Mouse (Mus musculus) thymus, adult 18-20 months (tissue): ENCODE measurements around the gene Xylt1.

Experiments
- DNase-seq, 2 experiments: peaks; one replicate each; pipeline ENCODE4 v3.0.0; 2022; ENCODE audit warnings: mixed read lengths in 2 of 2

The Xylt1 gene

DNA sequence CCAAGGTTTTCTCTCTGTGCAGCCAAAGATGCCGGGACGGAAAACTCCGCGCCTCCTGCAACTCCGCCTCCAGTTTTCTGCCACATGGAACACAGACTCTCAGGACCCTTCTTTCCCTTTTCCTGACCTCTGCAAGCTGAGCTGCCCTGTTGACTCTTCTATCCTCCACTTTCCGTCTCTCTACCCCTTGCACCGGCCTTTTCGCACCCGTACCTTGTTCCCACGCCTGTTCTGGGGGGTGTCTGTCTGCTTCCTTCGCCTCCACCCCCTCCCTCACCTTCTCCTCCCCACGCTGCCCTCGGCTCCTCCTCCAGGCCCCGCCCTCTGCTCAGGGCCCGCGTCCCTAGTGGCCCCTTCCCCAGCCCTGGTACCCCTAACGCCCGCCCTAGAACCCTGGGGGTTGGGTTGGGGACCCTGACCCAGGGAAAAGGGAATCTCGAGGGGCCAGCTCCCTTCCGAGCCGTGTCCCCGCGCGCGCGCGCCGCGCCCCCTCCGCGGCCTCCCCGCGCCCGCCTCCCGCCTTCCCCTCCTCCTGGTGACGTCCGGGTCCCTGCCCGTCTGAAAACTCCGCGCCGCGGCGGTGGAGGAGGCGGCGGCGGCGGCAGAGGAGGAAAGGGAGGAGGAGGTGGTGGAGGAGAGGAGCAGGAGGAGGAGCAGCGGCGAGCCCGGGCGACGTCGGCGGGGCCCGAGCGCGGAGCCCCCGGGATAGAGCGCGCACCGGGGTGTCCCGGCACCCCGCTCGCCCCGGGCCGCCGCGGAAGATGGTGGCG, at the start of gene Xylt1:
Gene Xylt1, plus strand, starts transcription at position 562 of the 770 bp plus-strand sequence.
- peak; percentile 80 to 81 for DNase-seq

DNA sequence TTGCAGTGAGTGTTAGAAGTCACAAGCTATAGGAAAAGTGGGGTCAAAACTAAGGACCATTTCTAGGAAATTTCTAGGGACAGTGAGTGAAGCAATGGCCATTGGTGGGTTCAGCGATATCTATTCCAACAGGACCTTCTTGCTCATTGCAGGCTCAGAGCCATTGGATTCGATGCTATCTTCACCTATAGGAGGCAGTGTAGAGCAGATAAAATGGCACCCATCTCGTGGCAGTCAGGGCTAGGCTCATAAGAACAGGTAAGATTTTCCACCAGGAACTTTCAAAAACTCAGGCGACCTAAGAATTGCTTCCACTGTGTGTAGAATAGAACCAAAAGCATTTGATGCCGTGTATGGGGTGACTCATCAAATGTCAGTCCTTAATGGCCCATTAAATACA, 46.8 kb upstream of the Xylt1 start:
- no peak for DNase-seq

DNA sequence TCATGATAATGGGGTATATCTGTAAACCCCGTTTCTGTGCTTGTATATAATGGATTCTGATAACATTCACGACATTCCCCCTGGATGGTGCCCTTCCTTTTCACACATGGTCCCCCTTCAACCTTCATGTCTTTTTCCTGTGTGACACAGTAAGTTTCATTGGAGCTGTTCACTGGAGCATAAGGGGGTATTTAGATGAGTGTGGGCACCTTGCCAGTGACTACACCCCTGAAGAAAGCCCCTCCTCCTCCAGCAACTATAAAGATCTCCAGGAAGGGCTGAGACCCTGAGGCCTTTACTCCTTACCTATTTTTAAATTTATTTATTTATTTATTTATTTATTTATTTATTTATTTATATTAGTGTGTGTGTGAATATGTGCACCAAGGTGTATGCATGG, 24.5 kb upstream of the Xylt1 start:
- no peak for DNase-seq

DNA sequence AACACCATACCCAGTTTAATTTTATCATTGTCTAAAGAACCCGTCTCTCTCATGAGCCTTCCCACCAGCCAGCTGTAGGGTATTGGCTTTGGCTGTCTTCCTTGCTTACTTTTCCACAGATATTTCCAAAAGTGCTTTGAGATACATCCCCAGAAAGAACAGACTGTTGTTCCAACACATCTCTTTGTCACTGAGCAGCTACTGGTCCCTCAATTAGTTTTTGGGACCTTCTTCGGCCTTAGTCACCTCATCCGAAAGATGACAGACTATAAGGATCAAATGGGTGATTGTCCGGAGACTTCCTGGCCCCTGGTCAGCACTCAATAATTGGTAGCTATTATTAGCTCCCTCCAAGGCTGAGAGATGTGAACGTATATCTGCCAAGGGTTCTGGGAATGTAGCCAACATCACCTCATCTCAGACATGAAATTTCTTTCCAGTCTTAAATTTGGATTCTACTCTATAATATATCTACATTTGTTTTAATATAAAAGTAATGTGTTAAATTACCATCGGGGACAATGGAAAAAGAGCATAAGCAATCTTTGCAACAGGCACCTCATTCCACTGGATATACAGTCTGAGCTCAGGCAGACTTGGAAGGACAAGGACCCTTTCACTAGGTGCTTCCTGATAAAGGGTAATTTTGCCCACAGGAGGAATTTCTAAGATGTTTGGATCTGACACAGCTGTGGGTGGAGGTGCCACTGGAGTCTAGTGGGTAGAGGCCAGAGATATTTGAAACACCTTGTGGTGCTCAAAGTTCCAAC, 23.2 kb upstream of the Xylt1 start:
- DNase-seq, result no peak

DNA sequence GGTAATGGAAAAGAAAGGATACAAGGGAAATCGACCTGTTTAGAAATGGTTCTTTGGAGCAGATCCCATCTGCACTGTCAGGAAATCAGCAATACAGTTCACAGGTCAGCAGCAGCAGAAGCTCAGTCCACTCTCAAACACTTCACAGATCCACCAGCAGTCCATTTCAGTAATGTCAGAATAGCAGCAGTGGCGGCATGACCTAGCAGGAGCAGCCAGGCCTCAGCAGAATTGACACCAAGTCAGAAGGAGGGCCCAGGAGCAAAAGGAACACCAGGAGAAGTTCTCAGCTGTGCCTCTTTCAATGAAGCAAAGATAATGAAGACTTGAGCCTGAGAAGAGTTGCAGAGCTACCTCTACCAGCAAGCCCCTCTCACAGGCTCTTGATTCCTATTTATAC, 19.5 kb upstream of the Xylt1 start:
- DNase-seq, result no peak

DNA sequence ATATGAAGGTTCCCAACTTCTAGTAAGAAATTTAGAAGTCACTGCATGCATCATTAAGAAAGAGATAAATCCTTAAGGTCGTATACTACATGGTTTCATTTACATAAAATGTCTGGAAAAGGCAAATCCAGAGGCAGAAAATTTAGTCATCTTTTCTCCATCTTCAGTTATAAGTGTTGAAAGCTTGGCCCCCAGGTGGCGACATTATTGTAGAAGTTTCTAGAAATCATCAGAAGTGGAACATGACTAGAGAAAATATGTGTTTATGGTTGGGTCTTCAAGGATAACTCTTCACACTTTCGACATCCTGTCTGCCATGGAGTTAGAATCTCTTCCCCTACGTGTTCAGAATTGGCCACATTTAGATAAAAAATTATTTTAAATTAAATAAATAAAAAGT, 18.3 kb upstream of the Xylt1 start:
- no peak for DNase-seq

DNA sequence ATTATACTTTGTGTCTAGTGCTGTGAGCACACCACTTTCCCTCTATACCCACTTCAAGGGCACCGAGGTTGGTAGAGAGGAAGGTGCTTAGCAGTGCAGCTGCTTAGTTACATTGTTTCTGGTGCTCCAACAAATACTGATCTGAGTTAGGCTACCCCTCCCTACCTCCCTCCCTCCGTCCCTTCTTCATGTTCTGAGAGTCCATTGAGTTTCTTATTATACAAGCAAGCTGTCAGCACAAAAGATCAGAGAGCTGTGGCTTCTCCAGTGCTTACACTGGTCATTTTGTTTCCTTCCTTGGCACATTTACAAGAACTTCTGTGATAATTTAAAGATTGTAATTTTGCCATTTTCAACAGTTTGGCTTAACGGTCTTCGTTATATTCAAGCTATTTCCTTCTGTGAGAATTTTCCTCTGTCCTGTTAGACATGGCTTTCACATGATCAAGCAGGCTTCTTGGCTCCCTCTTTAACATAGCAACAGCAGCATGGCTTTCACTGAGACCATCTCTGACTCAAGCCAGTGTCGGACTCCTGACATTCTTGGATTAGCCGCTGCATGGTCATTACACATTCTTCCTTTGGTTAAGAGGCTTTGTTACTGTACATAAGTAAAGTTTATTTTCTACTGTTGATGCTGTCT, 12.0 kb upstream of the Xylt1 start:
- no peak for DNase-seq

DNA sequence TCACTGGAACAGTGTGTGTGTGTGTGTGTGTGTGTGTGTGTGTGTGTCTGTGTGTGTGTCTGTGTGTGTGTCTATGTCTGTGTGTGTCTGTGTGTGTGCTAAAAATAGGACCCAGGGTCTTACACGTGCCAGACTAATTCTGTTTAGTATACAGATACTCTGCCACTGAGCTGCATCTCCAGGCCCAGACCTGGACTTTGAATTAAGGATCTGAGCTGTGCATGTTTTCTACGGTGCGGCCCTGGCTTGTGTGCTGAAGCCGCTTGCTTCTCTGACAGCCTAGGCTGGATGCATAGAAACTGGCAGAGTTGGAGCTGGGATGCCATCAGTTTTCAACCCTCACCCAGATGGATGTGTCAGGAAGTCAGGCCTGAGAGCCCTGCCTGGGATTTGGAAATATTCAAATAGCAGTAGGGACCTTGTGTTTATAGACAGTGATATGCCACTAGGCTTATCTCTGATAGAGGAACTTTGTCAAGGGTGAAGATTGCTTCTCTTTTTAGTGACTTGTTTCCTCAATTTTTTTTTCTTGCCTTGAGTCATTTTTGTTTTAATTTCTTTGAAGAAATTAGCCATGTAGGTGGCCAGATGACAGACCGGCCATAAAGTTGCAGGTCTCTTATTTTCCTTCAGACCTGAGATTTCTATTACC, 11.4 kb upstream of the Xylt1 start:
- no peak for DNase-seq

DNA sequence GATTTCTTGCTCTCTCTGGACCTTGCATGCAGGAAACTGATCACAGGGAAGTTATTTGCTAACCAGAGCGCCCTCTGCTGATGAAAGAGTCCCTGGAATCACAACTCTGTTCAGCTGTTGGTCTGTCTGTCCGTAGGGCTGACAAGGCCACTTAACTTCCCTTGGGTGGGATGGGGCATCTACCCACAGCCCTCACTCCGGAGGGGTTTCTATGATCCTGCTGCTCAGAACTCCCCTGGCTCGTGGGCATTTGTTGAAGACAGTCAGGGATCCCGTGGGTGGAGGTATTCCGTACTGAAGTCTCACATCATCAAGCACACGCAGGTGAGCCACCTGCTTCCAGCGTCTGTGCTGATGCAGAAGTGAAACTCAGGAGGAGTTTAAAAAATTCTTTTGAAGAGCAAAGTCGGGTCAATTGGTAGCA, 4.9 kb upstream of the Xylt1 start:
- peak in 1 of 2 experiments; percentile 35 for DNase-seq

DNA sequence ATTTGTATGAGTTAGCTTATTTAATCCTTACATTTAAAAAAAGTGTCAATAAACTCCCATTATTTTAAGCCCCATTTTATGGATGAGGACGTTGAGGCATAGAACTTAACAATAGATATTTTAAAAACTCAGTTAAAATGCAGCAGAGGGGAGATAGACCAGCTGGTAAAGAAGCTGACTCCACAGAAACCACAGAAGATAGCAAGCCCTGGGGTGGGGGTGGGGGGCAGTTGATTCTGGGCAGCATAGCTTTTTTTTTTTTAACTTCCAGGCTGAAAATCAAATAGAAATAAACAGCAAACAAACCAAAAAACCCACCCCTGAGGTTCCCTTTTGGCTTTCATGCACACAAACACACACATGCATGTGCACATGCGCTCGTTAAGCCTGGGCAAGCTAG, 3.6 kb upstream of the Xylt1 start:
- DNase-seq, result no peak

DNA sequence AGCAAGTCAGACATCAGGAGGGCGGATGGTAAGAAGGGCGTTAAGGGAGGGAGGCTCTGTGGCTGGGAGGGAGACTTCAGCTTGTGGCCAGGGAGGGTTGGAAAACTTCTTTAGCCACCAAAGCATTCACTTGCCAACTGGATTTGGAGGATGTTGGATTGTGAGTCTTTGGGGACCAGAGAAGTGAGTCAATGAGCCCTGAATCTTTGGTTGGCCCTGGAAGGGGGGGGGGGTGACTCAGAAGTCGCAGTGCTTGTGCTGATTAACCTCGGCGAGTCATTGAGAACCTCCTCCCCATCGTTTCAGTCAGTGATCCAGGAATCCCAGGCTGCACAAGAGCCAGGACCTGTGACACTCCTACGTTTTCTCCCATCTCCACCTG, 752 bp upstream of the Xylt1 start:
- DNase-seq, result no peak

DNA sequence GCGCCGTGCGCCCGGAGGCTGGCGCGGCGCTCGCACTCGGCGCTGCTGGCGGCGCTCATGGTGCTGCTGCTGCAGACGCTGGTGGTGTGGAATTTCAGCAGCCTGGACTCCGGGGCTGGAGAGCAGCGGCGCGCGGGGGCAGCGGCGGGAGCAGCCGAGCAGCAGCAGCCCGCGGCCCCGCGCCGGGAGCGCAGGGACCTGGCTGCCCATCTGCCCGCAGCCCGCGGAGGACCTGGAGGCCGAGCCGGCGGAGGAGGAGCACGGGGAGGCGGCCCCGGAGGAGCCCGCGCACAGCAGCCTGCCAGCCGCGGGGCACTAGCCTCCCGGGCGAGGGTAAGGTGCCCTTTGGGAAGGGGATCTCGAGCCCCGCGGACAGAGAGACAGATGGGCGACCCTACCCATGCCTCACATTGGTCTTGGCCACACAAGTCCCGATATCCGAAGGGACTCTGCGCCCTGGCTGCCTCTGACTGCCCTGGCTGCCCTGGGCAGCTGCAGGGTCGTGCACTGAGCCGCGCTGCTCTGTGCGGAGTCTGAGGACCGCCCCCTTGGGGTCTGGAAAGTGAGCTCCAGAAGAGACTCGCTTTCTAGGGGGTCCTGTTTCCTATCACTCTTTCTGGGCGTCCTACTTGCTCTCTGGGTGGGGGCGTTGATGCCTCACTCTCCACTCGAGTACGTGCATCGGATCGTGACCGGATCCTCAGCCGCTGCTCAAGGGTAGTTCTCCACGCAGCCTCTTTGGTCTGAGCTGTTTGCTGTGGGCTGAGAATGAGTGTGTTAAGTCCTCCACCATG, 606 bp downstream of the Xylt1 start:
- DNase-seq, result peak; percentile 35 to 42

DNA sequence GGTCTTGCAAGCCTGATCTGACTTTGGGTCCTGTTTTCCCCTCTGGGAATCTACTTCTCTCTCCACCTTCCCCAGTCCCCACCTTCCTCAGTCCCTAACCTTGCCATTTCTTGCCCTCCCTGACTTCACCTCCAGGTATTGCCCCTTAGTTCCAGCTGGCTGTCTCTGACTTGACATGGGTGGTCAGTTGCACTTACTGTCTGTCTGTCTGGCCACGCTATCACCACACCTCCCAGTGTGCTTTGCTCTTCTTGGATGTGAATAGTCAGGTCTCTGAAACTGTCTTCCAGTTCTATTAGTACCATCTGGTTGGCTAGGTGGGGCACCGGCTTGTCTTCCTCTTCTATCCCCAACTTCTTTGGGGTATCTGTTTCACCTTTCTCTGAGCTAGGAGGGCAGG, 1.2 kb downstream of the Xylt1 start:
- DNase-seq, result no peak

DNA sequence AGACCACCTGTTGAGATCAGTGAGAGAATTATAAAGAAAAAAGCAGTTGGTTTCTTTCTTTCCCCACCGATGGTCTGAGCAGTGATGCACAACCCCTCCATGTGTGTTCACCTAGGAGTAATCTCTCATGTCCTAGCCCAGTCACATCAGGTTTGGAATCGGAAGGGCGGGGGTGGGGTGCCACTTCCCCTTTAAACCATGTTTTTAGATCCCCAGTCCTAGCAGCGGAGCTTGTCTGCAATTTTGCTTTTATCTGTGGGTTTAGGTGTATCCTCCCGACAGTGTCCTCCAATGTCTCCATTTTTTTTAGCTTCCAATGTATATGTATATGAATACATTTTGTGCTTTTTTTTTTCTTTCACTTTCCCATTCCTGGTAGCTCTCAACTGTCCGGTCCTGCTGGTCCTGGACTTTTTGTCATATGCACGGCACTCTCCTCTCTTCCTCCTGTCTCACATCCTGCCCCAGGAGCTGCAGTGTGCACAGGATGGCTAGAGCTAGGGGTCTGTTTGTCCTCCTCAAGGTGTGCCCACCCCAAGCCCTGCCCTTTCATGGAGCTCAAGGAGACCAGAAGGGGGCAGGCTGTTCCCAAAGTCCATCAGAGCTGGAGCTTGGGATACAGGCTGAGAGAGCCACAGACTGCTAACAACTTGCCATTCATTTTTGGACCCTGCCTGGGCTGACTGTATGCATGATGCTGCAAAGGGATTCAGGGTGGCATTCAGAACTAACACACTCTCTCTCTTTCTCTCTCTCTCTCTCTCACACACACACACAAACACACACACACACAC, 2.6 kb downstream of the Xylt1 start:
- DNase-seq, result no peak

DNA sequence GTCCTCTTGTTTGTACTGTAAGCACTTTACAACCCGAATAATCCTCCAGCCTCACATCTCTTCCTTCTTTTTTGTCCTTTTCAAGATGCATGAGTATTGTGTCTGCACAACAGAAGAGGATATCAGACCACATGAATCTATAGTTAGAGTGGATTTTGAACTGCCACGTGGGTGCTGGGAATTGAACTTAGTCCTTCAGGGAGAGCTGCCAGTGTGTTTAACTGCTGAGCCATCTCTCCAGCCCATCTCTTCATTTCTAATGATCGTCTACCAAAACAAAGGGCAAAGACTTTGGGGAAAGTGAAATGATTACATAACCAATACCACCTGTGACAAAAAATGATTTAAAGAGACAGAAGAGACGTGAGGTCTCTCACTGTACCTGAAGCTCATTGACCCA, 5.6 kb downstream of the Xylt1 start:
- DNase-seq, result no peak

DNA sequence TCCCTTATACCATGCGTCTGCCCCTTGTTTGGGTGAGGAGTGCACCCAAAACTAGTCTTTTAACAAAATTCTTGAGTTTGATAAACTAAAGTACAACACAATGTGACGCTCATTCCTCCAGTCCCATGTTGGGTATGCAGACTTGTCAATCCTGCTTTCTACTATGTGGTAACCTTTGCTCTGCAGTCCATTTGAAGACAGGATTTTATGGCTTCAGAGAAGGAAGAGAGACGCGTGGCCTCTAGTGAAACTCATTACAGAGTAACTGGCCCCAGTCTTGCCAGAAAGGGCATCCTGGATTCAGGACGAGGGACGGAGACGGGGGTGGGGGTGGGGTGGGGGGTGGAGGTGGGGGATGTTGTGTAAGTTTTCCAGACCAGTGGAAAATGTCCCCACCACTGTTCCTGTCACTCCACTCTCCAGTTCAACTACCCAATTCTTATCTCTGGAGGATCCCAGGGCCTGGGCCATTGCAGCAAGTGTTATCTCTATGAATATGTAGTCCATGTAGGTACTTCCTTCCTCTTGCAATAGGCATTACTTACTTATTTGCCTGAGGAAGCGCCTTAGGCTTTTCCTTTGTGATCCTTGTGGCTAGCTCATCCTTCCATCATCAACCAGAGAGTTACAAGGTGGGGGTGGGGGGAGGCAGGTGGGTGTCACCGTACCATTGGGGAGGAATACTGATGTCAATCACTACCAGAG, 7.7 kb downstream of the Xylt1 start:
- no peak for DNase-seq

DNA sequence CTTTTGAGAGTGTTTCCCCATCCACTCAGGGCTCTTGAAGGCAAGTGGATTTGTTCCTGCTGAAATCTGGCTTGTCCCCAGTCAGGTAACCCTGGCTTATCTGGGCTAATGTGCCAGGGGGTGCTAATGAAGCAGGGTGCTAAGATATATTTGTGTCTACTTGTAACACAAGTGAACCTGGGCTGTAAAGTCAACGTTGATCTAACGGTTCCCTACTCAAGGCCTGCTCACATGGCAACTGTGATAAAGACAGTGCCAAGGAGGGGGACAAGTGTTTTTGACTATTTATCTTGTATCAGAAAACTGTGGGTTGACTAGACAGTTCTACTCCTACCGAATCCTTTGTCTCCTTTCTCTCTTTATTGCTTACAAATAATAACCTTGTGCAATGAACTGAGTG, 8.3 kb downstream of the Xylt1 start:
- DNase-seq, result no peak

DNA sequence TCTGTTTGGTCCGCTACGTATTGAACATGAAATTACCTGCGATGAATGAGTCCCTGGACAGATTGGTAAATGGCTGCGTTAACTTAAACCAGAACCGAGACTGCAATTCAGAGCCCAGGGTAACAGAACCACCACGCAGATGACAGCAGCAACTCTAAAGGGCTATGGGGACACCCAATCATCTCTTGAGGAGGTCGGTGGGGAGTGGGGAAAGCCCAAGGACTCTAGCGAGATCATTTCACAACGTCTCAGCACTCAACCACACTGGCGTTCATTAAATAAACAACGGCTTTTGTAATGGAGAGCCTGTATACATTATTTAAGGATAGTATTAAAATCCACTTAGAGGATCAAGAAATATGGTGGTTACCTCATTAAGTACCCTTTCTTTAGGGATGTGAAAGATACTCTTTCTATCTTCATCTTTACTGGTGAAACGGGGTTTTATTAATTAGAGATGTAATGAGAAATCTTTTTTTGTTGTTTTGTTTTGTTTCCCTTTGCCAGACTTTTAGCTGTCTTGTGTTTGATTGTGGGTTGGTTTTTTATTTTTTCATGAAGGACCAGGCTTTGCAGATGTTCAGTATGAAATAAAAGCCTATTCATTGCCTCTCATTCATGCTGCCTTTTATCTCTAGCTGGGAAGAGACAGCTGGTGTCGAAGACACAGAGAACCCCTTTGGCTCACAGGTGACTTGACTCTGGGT, 12.2 kb downstream of the Xylt1 start:
- no peak for DNase-seq

DNA sequence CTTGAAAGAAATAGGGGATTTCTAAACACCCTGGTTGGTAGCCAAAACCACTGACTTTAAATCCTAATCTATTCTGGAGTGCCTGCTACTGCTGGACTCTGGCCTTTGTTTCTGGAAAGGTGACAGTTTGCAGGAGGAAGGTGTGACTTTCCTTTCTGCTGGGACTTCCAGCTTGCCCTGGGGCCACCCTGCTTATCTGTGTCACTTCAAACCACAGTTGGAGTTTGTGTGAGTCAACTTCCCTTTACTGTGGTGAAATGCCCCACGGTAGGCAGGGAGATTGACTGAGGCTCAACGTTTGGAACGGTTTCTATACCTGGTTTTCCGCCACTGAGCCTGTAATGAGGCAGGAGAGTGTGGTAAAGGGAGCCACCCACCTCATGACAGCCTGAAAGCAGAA, 13.2 kb downstream of the Xylt1 start:
- DNase-seq, result no peak

DNA sequence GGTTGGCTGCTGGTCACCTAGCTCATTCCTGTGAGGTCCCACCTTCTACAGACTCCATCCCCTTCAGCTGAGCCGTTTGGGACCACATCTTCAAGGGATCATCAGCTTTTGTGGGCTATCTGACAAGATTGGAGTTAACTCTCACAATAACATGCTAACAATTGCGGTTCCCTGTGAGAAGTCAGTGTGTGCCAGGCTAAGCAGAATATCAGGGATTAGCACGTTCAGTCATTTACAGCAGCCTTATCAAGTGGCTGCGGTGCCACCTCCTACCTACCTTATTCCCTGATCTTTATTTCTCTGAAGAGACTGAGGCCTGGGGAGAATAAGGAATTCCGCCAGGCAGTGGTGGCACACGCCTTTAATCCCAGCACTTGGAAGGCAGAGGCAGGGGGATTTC, 13.6 kb downstream of the Xylt1 start:
- no peak for DNase-seq
